Mouse (Mus musculus): ENCODE results near the gene Myo9a. TPM values are rescaled to one million over a fixed set of nuclear protein-coding genes. Genes with fewer than 3 reads are reported as not detected.

The Myo9a gene
- polyA plus RNA-seq, 2 experiments = 2.6 to 3.5 TPM

GRCm38 (mm10) chr9:59961201-59961955 lies 210.7 kb downstream of the Myo9a start:
- H3K36me3 ChIP-seq (replicated peaks; ENCODE audit: control insufficient read depth, insufficient read depth, low read depth) = no peaks in the 10 kb centered on the region
- DNase-seq (ENCODE audit: low read depth in 3 of 3, low spot score in 3 of 3) (no peak), ATAC-seq (ENCODE audit: insufficient read depth) (no peak)
- H3K27me3 ChIP-seq (ENCODE audit: control insufficient read depth, insufficient read depth, low read length) = no peaks in the 10 kb centered on the region
- no peak for TF ChIP-seq EP300 (IDR thresholded peaks at IDR 0.05; ENCODE audit: low read depth)
- TF ChIP-seq CTCF (IDR thresholded peaks at IDR 0.05; ENCODE audit: low read depth) = no peak
- no peaks in the 10 kb centered on the region for H3K4me1 ChIP-seq (replicated peaks; ENCODE audit: control insufficient read depth in 2 of 2, insufficient read depth in 2 of 2, low read length in 1 of 2)
- no peak overlapping the region for H3K27ac ChIP-seq
- 58% methylated on average over 14 of the region's 14 CpGs for WGBS (ENCODE audit: insufficient replicate concordance)
- H3K4me3 ChIP-seq (ENCODE audit: insufficient read depth in 1 of 2, low read depth in 2 of 2, low read length in 2 of 2) = no peak overlapping the region
- no peak overlapping the region for H3K4me2 ChIP-seq (ENCODE audit: low read depth)
- H3K9ac ChIP-seq (replicated peaks) = no peak overlapping the region
- no peaks in the 10 kb centered on the region for H3K9me3 ChIP-seq (ENCODE audit: control insufficient read depth, low read length)

- no peak overlapping the region for H3K27ac ChIP-seq
- no peak overlapping the region for H3K9ac ChIP-seq (replicated peaks)
- DNase-seq (ENCODE audit: low read depth in 3 of 3, low spot score in 3 of 3) (no peak), ATAC-seq (ENCODE audit: insufficient read depth) (no peak)
- no peaks in the 10 kb centered on the region for H3K9me3 ChIP-seq (ENCODE audit: control insufficient read depth, low read length)
- TF ChIP-seq EP300 (IDR thresholded peaks at IDR 0.05; ENCODE audit: low read depth) = no peak
- no peak for TF ChIP-seq CTCF (IDR thresholded peaks at IDR 0.05; ENCODE audit: low read depth)
- H3K36me3 ChIP-seq (replicated peaks; ENCODE audit: control insufficient read depth, insufficient read depth, low read depth) = no peaks in the 10 kb centered on the region
- H3K4me3 ChIP-seq (ENCODE audit: insufficient read depth in 1 of 2, low read depth in 2 of 2, low read length in 2 of 2) = no peak overlapping the region
- H3K27me3 ChIP-seq (ENCODE audit: control insufficient read depth, insufficient read depth, low read length) = no peaks in the 10 kb centered on the region
- H3K4me1 ChIP-seq (replicated peaks; ENCODE audit: control insufficient read depth in 2 of 2, insufficient read depth in 2 of 2, low read length in 1 of 2) = no peaks in the 10 kb centered on the region
- H3K4me2 ChIP-seq (ENCODE audit: low read depth) = no peak overlapping the region
- 56% methylated on average over 3 of the region's 3 CpGs for WGBS (ENCODE audit: insufficient replicate concordance)
Observed at GRCm38 (mm10) chr9:59964367-59964766, 213.7 kb downstream of the Myo9a start.

- DNase-seq (ENCODE audit: low read depth in 3 of 3, low spot score in 3 of 3) (no peak), ATAC-seq (ENCODE audit: insufficient read depth) (no peak)
- TF ChIP-seq EP300 (IDR thresholded peaks at IDR 0.05; ENCODE audit: low read depth) (no peak), CTCF (IDR thresholded peaks at IDR 0.05; ENCODE audit: low read depth) (no peak)
- 67% methylated on average over 10 of the region's 10 CpGs for WGBS (ENCODE audit: insufficient replicate concordance)
- Histone ChIP-seq H3K9me3 (ENCODE audit: control insufficient read depth, low read length) (no peaks in the 10 kb centered on the region), H3K27me3 (ENCODE audit: control insufficient read depth, insufficient read depth, low read length) (no peaks in the 10 kb centered on the region), H3K4me3 (ENCODE audit: insufficient read depth in 1 of 2, low read depth in 2 of 2, low read length in 2 of 2) (no peak overlapping the region), H3K27ac (no peak overlapping the region), H3K36me3 (replicated peaks; ENCODE audit: control insufficient read depth, insufficient read depth, low read depth) (no peaks in the 10 kb centered on the region), H3K9ac (replicated peaks) (no peak overlapping the region), H3K4me2 (ENCODE audit: low read depth) (no peak overlapping the region), H3K4me1 (replicated peaks; ENCODE audit: control insufficient read depth in 2 of 2, insufficient read depth in 2 of 2, low read length in 1 of 2) (no peaks in the 10 kb centered on the region)
Observed at GRCm38 (mm10) chr9:59965046-59965445, 214.3 kb downstream of the Myo9a start.

- Histone ChIP-seq H3K9ac (replicated peaks) (no peak overlapping the region), H3K4me2 (ENCODE audit: low read depth) (no peak overlapping the region), H3K4me1 (replicated peaks; ENCODE audit: control insufficient read depth in 2 of 2, insufficient read depth in 2 of 2, low read length in 1 of 2) (no peaks in the 10 kb centered on the region), H3K9me3 (ENCODE audit: control insufficient read depth, low read length) (no peaks in the 10 kb centered on the region), H3K27ac (no peak overlapping the region), H3K36me3 (replicated peaks; ENCODE audit: control insufficient read depth, insufficient read depth, low read depth) (no peaks in the 10 kb centered on the region), H3K27me3 (ENCODE audit: control insufficient read depth, insufficient read depth, low read length) (no peaks in the 10 kb centered on the region), H3K4me3 (ENCODE audit: insufficient read depth in 1 of 2, low read depth in 2 of 2, low read length in 2 of 2) (no peak overlapping the region)
- WGBS (ENCODE audit: insufficient replicate concordance) = 20% methylated on average over 6 of the region's 6 CpGs
- ATAC-seq (ENCODE audit: insufficient read depth) (no peak), DNase-seq (ENCODE audit: low read depth in 3 of 3, low spot score in 3 of 3) (peak; percentile 11 to 22 (median 18))
- TF ChIP-seq EP300 (IDR thresholded peaks at IDR 0.05; ENCODE audit: low read depth) (no peak), CTCF (IDR thresholded peaks at IDR 0.05; ENCODE audit: low read depth) (peak; percentile 81)
Observed at GRCm38 (mm10) chr9:59969383-59969782, 218.7 kb downstream of the Myo9a start.

GRCm38 (mm10) chr9:59971263-59971662 lies 220.6 kb downstream of the Myo9a start:
- H3K9me3 ChIP-seq (ENCODE audit: control insufficient read depth, low read length) = no peaks in the 10 kb centered on the region
- no peak overlapping the region for H3K4me3 ChIP-seq (ENCODE audit: insufficient read depth in 1 of 2, low read depth in 2 of 2, low read length in 2 of 2)
- no peak for DNase-seq (ENCODE audit: low read depth in 3 of 3, low spot score in 3 of 3)
- no peak overlapping the region for H3K4me2 ChIP-seq (ENCODE audit: low read depth)
- no peak for TF ChIP-seq CTCF (IDR thresholded peaks at IDR 0.05; ENCODE audit: low read depth)
- TF ChIP-seq EP300 (IDR thresholded peaks at IDR 0.05; ENCODE audit: low read depth) = no peak
- no peak overlapping the region for H3K9ac ChIP-seq (replicated peaks)
- 50% methylated on average over 4 of the region's 4 CpGs for WGBS (ENCODE audit: insufficient replicate concordance)
- ATAC-seq (ENCODE audit: insufficient read depth) = no peak
- H3K27me3 ChIP-seq (ENCODE audit: control insufficient read depth, insufficient read depth, low read length) = no peaks in the 10 kb centered on the region
- H3K27ac ChIP-seq = no peak overlapping the region
- no peaks in the 10 kb centered on the region for H3K36me3 ChIP-seq (replicated peaks; ENCODE audit: control insufficient read depth, insufficient read depth, low read depth)
- H3K4me1 ChIP-seq (replicated peaks; ENCODE audit: control insufficient read depth in 2 of 2, insufficient read depth in 2 of 2, low read length in 1 of 2) = no peaks in the 10 kb centered on the region

Other genes starting within 250 kb of the Myo9a start
- 14.5 and 17.5 TPM in 2 replicates for gene Hexa, start 211.4 kb upstream of the Myo9a start, polyA plus RNA-seq (2012; rRNA removed)
- gene Hexa, start 211.4 kb upstream of the Myo9a start, polyA plus RNA-seq (2014; fragmentation: Nextera tagmentation; extraction: Ambion mirVana) = 29.1 and 32.0 TPM in 2 replicates
- 0.03 TPM in 1 of 2 replicates, not detected in the other for gene Tmem202, start 211.0 kb upstream of the Myo9a start, polyA plus RNA-seq (2012; rRNA removed)
- 0.13 TPM in 1 of 2 replicates, not detected in the other for gene Tmem202, start 211.0 kb upstream of the Myo9a start, polyA plus RNA-seq (2014; fragmentation: Nextera tagmentation; extraction: Ambion mirVana)
- gene Celf6, start 173.0 kb upstream of the Myo9a start, polyA plus RNA-seq (2012; rRNA removed) = 0.02 and 0.04 TPM in 2 replicates
- gene Celf6, start 173.0 kb upstream of the Myo9a start, polyA plus RNA-seq (2014; fragmentation: Nextera tagmentation; extraction: Ambion mirVana) = not detected in 2 replicates
- gene Parp6, start 133.6 kb upstream of the Myo9a start, polyA plus RNA-seq (2012; rRNA removed) = 5.2 and 5.3 TPM in 2 replicates
- 1.9 and 2.6 TPM in 2 replicates for gene Parp6, start 133.6 kb upstream of the Myo9a start, polyA plus RNA-seq (2014; fragmentation: Nextera tagmentation; extraction: Ambion mirVana)
- gene Pkm, start 94.5 kb upstream of the Myo9a start, polyA plus RNA-seq (2012; rRNA removed) = 87.9 and 108 TPM in 2 replicates
- gene Pkm, start 94.5 kb upstream of the Myo9a start, polyA plus RNA-seq (2014; fragmentation: Nextera tagmentation; extraction: Ambion mirVana) = 119 and 131 TPM in 2 replicates
- gene Gramd2, start 70.8 kb upstream of the Myo9a start, polyA plus RNA-seq (2012; rRNA removed) = 0.06 and 0.12 TPM in 2 replicates
- not detected in 2 replicates for gene Gramd2, start 70.8 kb upstream of the Myo9a start, polyA plus RNA-seq (2014; fragmentation: Nextera tagmentation; extraction: Ambion mirVana)
- gene Senp8, start 186 bp upstream of the Myo9a start, polyA plus RNA-seq (2012; rRNA removed) = 1.4 and 1.8 TPM in 2 replicates
- 3.1 and 4.0 TPM in 2 replicates for gene Senp8, start 186 bp upstream of the Myo9a start, polyA plus RNA-seq (2014; fragmentation: Nextera tagmentation; extraction: Ambion mirVana)
- gene Nr2e3, start 209.8 kb downstream of the Myo9a start, polyA plus RNA-seq (2012; rRNA removed) = not detected in 2 replicates
- gene Nr2e3, start 209.8 kb downstream of the Myo9a start, polyA plus RNA-seq (2014; fragmentation: Nextera tagmentation; extraction: Ambion mirVana) = not detected in 2 replicates

Measured in liver, embryonic 14.5 days (tissue).